Mouse (Mus musculus): ENCODE results near the gene Ryr2. TPM values are rescaled to one million over a fixed set of nuclear protein-coding genes. Genes with fewer than 3 reads are reported as not detected.
"Not testable (repeated sequence)": the region's sequence is repeated elsewhere in the genome, so short reads cannot be mapped to it uniquely, and the experiment has no call there.

The Ryr2 gene
- polyA plus RNA-seq, 1 experiment from 2014 or later, result 0.15 TPM

DNA sequence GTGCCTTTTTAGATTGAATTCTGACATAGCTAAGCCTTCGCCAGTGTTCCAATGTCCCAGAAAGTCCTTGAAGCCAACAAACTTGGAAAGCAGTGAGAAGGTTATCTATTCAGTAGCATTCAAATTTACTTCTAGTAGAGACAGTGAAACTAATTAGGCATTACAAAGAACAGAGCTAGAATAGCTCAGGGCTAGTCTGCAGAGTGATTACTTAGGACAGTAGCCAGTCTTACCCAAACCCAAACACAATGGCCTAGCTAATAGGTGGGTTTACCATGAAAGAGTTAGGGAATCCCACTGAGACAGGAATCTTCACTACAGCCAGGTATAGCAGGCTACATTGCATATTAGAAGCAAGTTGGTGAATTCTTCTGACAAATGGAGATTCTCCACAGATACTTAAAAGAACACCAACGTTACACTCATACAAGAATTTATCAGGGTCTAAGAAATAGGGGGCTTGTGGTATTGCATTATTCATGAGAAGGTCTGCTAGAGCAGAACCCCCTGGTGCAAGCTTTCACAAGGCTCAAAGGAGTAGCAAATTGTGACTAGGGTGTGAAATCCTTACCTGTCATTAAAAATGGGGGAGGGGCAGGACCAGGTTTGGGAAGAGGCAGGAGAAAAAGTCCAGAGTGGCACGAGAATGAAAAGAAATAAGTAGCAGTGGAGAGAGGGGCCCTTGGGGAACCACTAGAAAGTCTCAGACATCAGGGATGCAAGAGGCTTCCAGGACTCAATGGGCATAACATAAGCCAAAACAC lies 172.3 kb downstream of the Ryr2 start:
- H3K4me2 ChIP-seq (ENCODE audit: low read depth, severe bottlenecking); H3K9ac ChIP-seq (ENCODE audit: low read length); H3K4me1 ChIP-seq (ENCODE audit: control insufficient read depth, insufficient read depth, low read length); DNase-seq (ENCODE audit: low spot score); H3K27ac ChIP-seq (replicated peaks; ENCODE audit: low read depth, low read length); H3K27me3 ChIP-seq (ENCODE audit: control insufficient read depth, insufficient read depth, low read length); H3K4me3 ChIP-seq (ENCODE audit: low read depth, low read length); H3K36me3 ChIP-seq (ENCODE audit: control insufficient read depth, insufficient read depth, low read length); ATAC-seq (ENCODE audit: insufficient number of reproducible peaks, low FRiP score, low TSS enrichment, low read depth); H3K9me3 ChIP-seq (ENCODE audit: control insufficient read depth, low read length): not testable (repeated sequence)
- WGBS, result 52% methylated on average over 3 of the region's 3 CpGs

DNA sequence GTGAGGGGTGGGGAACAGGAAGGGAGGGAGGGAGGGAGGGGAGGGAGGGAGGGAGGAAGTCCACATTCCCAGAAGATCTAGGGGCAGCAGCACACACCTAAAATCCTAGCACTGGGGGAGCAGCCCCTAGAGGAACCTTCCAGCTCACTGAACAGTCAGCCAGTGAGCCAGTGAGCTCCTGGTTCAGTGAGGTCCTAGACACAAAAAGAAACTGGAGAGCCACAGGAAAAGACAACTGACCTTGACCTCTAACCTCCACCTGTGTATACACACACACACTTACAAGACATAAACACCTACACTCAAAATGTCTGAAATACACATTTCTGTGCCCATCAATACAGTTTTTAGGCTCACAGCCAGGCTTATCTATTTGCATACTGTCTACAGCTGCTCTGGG lies 173.4 kb downstream of the Ryr2 start:
- H3K4me3 ChIP-seq (ENCODE audit: low read depth, low read length), result no peak overlapping the region
- no peaks in the 10 kb centered on the region for H3K36me3 ChIP-seq (ENCODE audit: control insufficient read depth, insufficient read depth, low read length)
- DNase-seq (ENCODE audit: low spot score), result no peak
- H3K9ac ChIP-seq (ENCODE audit: low read length), result no peak overlapping the region
- H3K4me1 ChIP-seq (ENCODE audit: control insufficient read depth, insufficient read depth, low read length), result no peaks in the 10 kb centered on the region
- H3K27me3 ChIP-seq (ENCODE audit: control insufficient read depth, insufficient read depth, low read length), result no peaks in the 10 kb centered on the region
- ATAC-seq (ENCODE audit: insufficient number of reproducible peaks, low FRiP score, low TSS enrichment, low read depth), result no peak
- H3K9me3 ChIP-seq (ENCODE audit: control insufficient read depth, low read length), result no peaks in the 10 kb centered on the region
- no peak overlapping the region for H3K4me2 ChIP-seq (ENCODE audit: low read depth, severe bottlenecking)
- no peak overlapping the region for H3K27ac ChIP-seq (replicated peaks; ENCODE audit: low read depth, low read length)

DNA sequence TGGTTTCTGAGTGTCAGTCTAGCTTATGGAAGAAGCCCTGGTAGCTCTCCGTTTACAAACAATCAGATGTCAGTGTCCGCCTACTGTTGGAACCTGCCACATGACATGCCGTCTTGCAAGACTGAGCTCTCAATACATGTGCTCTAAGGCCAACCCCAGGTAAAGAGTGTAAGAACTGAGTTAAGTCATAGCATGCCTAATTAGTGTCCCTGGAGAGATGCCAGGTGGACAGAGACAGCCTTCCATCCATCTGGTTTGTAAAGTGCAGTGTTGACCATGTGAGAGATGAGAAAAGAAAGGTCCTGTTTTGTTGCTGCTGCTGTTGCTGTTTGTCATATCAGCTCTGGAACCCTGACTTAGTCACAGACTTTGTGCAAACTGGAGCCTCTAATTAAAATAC lies 178.0 kb downstream of the Ryr2 start:
- 95% methylated on average over 3 of the region's 3 CpGs for WGBS
- H3K4me2 ChIP-seq (ENCODE audit: low read depth, severe bottlenecking), result no peak overlapping the region

DNA sequence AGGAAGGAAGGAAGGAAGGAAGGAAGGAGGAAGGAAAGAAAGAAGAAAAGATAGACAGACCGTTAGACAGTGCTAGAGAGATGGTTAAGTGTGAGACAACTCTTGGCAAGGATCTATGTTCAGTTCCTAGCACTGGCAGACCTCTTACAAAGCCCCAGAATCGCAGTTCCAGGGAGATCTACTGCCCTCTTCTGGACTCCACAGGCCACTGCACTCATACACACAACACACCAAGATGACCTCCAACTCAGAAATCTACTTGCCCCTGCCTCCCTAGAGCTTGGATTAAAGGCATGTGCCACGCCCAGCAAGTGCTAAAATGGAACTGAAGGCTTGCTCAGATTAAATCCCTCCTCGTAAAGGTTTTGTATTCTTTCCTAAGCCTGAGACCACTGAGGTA lies 179.0 kb downstream of the Ryr2 start:
- no peak for DNase-seq (ENCODE audit: low spot score)
- Histone ChIP-seq H3K27me3 (ENCODE audit: control insufficient read depth, insufficient read depth, low read length) (no peaks in the 10 kb centered on the region), H3K9ac (ENCODE audit: low read length) (no peak overlapping the region), H3K9me3 (ENCODE audit: control insufficient read depth, low read length) (no peaks in the 10 kb centered on the region), H3K4me3 (ENCODE audit: low read depth, low read length) (no peak overlapping the region), H3K4me2 (ENCODE audit: low read depth, severe bottlenecking) (no peak overlapping the region), H3K27ac (replicated peaks; ENCODE audit: low read depth, low read length) (no peak overlapping the region), H3K36me3 (ENCODE audit: control insufficient read depth, insufficient read depth, low read length) (no peaks in the 10 kb centered on the region), H3K4me1 (ENCODE audit: control insufficient read depth, insufficient read depth, low read length) (no peaks in the 10 kb centered on the region)
- no peak for ATAC-seq (ENCODE audit: insufficient number of reproducible peaks, low FRiP score, low TSS enrichment, low read depth)
- 91% methylated on average over 4 of the region's 4 CpGs for WGBS

More for the DNA sequence above, 178.0 kb downstream of the Ryr2 start:
- Histone ChIP-seq H3K4me3 (ENCODE audit: low read depth, low read length) (no peak overlapping the region), H3K36me3 (ENCODE audit: control insufficient read depth, insufficient read depth, low read length) (no peaks in the 10 kb centered on the region), H3K27ac (replicated peaks; ENCODE audit: low read depth, low read length) (no peak overlapping the region), H3K9me3 (ENCODE audit: control insufficient read depth, low read length) (no peaks in the 10 kb centered on the region), H3K9ac (ENCODE audit: low read length) (no peak overlapping the region), H3K27me3 (ENCODE audit: control insufficient read depth, insufficient read depth, low read length) (no peaks in the 10 kb centered on the region), H3K4me1 (ENCODE audit: control insufficient read depth, insufficient read depth, low read length) (no peaks in the 10 kb centered on the region)
- ATAC-seq (ENCODE audit: insufficient number of reproducible peaks, low FRiP score, low TSS enrichment, low read depth) (no peak), DNase-seq (ENCODE audit: low spot score) (no peak)

DNA sequence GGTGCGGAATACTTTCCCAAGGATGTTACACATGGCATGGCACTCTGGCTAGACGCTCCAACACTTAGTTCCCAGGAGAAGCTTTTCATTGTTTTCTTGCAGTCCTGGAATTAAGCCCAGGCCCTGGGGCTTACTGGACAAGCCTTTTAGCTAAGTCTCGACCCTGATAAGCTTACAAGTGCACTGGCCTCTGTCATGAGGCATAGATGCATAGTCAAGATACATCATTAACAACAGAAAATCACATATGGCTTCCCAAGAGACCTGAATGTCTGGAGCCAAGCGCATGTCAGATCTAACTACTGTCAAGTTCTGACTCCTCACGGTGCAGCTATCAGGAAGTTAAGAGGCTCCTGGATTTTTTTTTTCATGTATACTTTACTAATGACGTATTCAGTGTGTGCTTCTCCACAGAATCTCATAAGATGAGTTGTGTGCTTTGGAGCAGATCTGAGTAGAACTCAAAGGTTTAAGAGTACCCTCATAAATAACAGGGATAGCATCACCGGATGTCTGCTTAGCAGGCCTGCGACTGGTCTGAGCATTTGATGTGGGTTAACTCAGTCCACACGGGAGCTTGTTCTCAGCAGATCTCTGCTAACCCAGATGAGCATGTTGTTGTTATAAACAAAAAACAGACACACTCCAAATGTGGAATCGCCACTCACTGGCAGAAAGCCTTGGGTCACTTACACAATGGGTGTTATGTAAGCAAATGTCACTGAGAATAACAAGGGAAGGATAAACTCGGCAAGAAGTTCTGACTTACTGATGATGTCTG lies 179.8 kb downstream of the Ryr2 start:
- Histone ChIP-seq H3K27ac (replicated peaks; ENCODE audit: low read depth, low read length) (no peak overlapping the region), H3K4me1 (ENCODE audit: control insufficient read depth, insufficient read depth, low read length) (no peaks in the 10 kb centered on the region), H3K4me2 (ENCODE audit: low read depth, severe bottlenecking) (no peak overlapping the region), H3K4me3 (ENCODE audit: low read depth, low read length) (no peak overlapping the region), H3K27me3 (ENCODE audit: control insufficient read depth, insufficient read depth, low read length) (no peaks in the 10 kb centered on the region), H3K9me3 (ENCODE audit: control insufficient read depth, low read length) (no peaks in the 10 kb centered on the region), H3K9ac (ENCODE audit: low read length) (no peak overlapping the region), H3K36me3 (ENCODE audit: control insufficient read depth, insufficient read depth, low read length) (no peaks in the 10 kb centered on the region)
- ATAC-seq (ENCODE audit: insufficient number of reproducible peaks, low FRiP score, low TSS enrichment, low read depth) (no peak), DNase-seq (ENCODE audit: low spot score) (no peak)
- WGBS, result 78% methylated on average over 11 of the region's 11 CpGs

DNA sequence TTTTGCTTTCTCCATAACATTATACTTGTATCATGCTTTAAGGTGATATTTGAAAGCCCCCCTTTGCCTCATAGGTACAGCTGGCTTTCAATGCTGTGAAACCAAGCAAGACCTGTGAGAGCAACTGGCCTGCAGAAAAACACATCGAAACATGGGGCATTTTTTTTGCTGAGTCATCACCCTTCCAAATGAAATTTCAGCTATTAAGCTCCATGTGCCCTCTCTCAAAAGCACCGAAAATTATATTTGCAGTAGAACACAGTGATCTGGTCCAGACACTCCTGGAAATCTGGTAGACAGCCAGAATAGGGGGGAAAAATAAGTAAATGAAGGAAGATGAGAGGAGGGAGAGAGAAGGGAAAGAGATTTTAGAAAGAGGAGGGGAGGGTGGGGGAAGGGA lies 180.5 kb downstream of the Ryr2 start:
- WGBS, result 91% methylated on average over 2 of the region's 2 CpGs
- no peak overlapping the region for H3K27ac ChIP-seq (replicated peaks; ENCODE audit: low read depth, low read length)
- H3K36me3 ChIP-seq (ENCODE audit: control insufficient read depth, insufficient read depth, low read length), result no peaks in the 10 kb centered on the region
- H3K27me3 ChIP-seq (ENCODE audit: control insufficient read depth, insufficient read depth, low read length), result no peaks in the 10 kb centered on the region
- no peak overlapping the region for H3K4me2 ChIP-seq (ENCODE audit: low read depth, severe bottlenecking)
- DNase-seq (ENCODE audit: low spot score), result no peak
- no peak for ATAC-seq (ENCODE audit: insufficient number of reproducible peaks, low FRiP score, low TSS enrichment, low read depth)
- H3K9ac ChIP-seq (ENCODE audit: low read length), result no peak overlapping the region
- H3K9me3 ChIP-seq (ENCODE audit: control insufficient read depth, low read length), result no peaks in the 10 kb centered on the region
- no peaks in the 10 kb centered on the region for H3K4me1 ChIP-seq (ENCODE audit: control insufficient read depth, insufficient read depth, low read length)
- H3K4me3 ChIP-seq (ENCODE audit: low read depth, low read length), result no peak overlapping the region

DNA sequence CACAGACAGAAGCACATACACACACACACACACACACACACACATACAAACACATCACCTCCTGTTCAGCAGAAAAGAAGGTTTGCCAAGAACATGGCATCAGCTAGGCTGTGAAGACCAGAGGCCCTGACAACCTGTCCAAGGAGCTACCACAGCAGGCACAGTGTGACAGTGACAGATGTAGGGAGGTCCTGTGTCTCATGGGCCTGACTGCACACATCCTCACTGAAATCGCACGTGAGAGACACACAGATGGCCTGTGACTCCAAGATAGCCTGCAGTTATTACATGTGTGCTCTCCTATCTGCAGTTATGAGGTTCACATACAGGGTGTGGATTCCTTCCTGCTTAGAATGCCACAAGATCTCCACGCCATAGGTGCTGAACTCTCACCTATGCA lies 182.0 kb downstream of the Ryr2 start:
- Histone ChIP-seq H3K36me3 (ENCODE audit: control insufficient read depth, insufficient read depth, low read length) (no peaks in the 10 kb centered on the region), H3K9ac (ENCODE audit: low read length) (no peak overlapping the region), H3K4me1 (ENCODE audit: control insufficient read depth, insufficient read depth, low read length) (no peaks in the 10 kb centered on the region), H3K9me3 (ENCODE audit: control insufficient read depth, low read length) (no peaks in the 10 kb centered on the region), H3K27ac (replicated peaks; ENCODE audit: low read depth, low read length) (no peak overlapping the region), H3K4me3 (ENCODE audit: low read depth, low read length) (no peak overlapping the region), H3K27me3 (ENCODE audit: control insufficient read depth, insufficient read depth, low read length) (no peaks in the 10 kb centered on the region), H3K4me2 (ENCODE audit: low read depth, severe bottlenecking) (no peak overlapping the region)
- no peak for DNase-seq (ENCODE audit: low spot score)
- 87% methylated on average over 3 of the region's 3 CpGs for WGBS
- no peak for ATAC-seq (ENCODE audit: insufficient number of reproducible peaks, low FRiP score, low TSS enrichment, low read depth)

DNA sequence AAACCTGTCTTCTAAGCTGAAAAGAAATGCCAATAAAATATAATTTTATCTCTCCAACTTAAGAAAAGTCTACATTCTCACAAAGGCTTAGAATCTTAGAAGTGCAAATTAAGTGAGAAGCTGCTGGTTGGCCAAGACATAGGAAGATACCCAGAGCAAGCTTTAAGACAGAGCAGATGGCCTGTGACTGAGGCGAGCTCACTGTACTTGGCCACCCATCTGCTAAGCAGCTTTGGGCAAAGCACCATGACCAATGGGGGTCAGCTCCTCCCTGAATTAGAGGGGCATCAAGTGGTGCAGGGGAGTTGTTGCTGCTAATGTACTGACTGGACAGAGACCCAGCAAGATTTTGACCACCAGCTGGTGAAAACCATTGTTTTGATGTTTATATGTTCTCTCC lies 186.2 kb downstream of the Ryr2 start:
- WGBS, result 74% methylated on average over 1 of the region's 1 CpGs
- H3K36me3 ChIP-seq (ENCODE audit: control insufficient read depth, insufficient read depth, low read length), result no peaks in the 10 kb centered on the region
- DNase-seq (ENCODE audit: low spot score), result no peak
- H3K27ac ChIP-seq (replicated peaks; ENCODE audit: low read depth, low read length), result no peak overlapping the region
- no peak overlapping the region for H3K4me2 ChIP-seq (ENCODE audit: low read depth, severe bottlenecking)
- no peaks in the 10 kb centered on the region for H3K4me1 ChIP-seq (ENCODE audit: control insufficient read depth, insufficient read depth, low read length)
- no peak for ATAC-seq (ENCODE audit: insufficient number of reproducible peaks, low FRiP score, low TSS enrichment, low read depth)
- H3K27me3 ChIP-seq (ENCODE audit: control insufficient read depth, insufficient read depth, low read length), result no peaks in the 10 kb centered on the region
- no peak overlapping the region for H3K9ac ChIP-seq (ENCODE audit: low read length)
- no peaks in the 10 kb centered on the region for H3K9me3 ChIP-seq (ENCODE audit: control insufficient read depth, low read length)
- H3K4me3 ChIP-seq (ENCODE audit: low read depth, low read length), result no peak overlapping the region
